Mouse (Mus musculus) embryonic stem cell, embryonic (primary cell): ENCODE measurements around the gene Shisa5.

Experiments used
- CTCF ChIA-PET, 4 experiments: fragments of 300-600 bp in 2 of 4; fragments of 350-600 bp in 2 of 4; sonication (Branson Sonifier 250); formaldehyde crosslinking; loops; one replicate each; lab custom pipeline; 2022; ENCODE audit warnings: inconsistent platforms in 2 of 4; lab: Charles Lee
- POLR2A ChIA-PET, 4 experiments: fragments of 300-600 bp in 2 of 4; fragments of 350-600 bp in 2 of 4; sonication (Branson Sonifier 250); formaldehyde crosslinking; loops; one replicate each; lab custom pipeline; 2022; ENCODE audit warnings: antibody characterized with exemption in 4 of 4, inconsistent platforms in 1 of 4; lab: Charles Lee

Shisa5 gene

GRCm38 (mm10) chr9:109087987-109088386, 49.6 kb downstream of the Shisa5 start:
- POLR2A ChIA-PET, result interaction anchor here in 3 of 4 experiments (0.7 to 4.1 kb wide), 25 partner anchors 8 to 722 kb away, joined by 3 to 20 read pairs (median 4); partner anchors contain the start of genes Atrip (in 3 of the 3), Trex1 (in 2 of the 3) and Plxnb1 (in 1 of the 3)
- CTCF ChIA-PET, result interaction anchor here (0.5 to 3.6 kb wide), 31 partner anchors 8 to 378 kb away, joined by 3 to 33 read pairs (median 4); partner anchors contain the start of genes Trex1 (in 2 of the 4) and Atrip (in 1 of the 4)

DNA sequence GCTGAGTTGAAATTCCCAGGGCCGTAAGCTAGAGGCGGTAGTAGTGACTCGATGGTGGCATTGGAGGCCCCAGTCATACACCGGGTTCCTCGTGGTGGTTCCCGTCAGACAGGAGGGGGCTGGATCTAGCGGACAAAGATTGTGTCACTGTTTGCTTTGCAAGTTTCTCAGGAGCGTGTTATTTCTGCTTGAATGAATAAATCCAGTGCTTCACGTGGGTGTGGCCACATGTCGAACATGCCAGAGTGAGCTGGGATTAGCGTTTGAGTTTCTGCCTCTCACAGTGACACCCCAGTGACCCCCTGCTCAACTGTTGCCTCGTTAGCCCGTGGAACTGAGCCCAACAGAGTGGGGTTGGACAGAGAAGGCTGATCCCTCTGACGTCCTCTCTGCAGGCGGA, 52.1 kb downstream of the Shisa5 start:
- CTCF ChIA-PET, result interaction anchor here in 1 of 4 experiments (1.4 kb wide), 1 partner anchor 31 kb away, joined by 3 read pairs; the partner anchor contains the start of gene Trex1

DNA sequence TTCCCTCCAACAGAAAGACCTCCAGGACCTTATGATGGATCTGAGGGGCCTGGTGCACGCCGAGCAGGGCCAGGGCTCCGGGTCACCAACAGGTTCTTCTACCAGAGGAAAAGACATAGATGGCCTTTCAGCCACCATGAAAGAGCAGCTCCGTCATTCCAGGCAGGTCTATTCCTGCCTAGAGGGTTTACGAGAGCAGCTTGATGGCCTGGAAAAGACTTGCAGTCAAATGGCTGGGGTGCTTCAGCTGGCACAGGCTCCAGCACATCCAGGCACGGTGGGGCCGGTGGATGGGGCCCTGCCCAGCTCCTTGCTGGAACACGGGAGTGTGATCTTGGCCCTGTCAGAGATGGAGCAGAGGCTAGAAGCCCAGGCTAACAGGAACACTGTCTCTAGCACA, 53.4 kb downstream of the Shisa5 start:
- POLR2A ChIA-PET, result interaction anchor here in 2 of 4 experiments (0.5 to 2.5 kb wide), 7 partner anchors 10 to 801 kb away, joined by 3 to 11 read pairs (median 3); partner anchors contain the start of genes Ccdc51 (in 2 of the 2), Tma7 (in 2 of the 2) and Atrip (in 1 of the 2)
- CTCF ChIA-PET, result interaction anchor here in 2 of 4 experiments (0.8 to 1.4 kb wide), 2 partner anchors 29 to 32 kb away, joined by 3 read pairs; partner anchors contain the start of gene Trex1 (in 1 of the 2)

More for the DNA sequence above, 52.1 kb downstream of the Shisa5 start:
- POLR2A ChIA-PET, result interaction anchor here in 3 of 4 experiments (0.6 to 2.5 kb wide), 7 partner anchors 8 to 99 kb away, joined by 3 to 11 read pairs (median 5); partner anchors contain the start of genes Ccdc51 (in 2 of the 3), Tma7 (in 2 of the 3), Atrip (in 1 of the 3) and Pfkfb4 (in 1 of the 3)

- ChIA-PET POLR2A (interaction anchor here in 2 of 4 experiments (0.8 to 1.2 kb wide), 3 partner anchors 11 to 19 kb away, joined by 3 to 4 read pairs (median 3); partner anchors contain the start of gene Atrip (in 1 of the 2)), CTCF (no interaction called here)
These were observed 54.4 kb downstream of the Shisa5 start for GRCm38 (mm10) chr9:109092799-109093198.

DNA sequence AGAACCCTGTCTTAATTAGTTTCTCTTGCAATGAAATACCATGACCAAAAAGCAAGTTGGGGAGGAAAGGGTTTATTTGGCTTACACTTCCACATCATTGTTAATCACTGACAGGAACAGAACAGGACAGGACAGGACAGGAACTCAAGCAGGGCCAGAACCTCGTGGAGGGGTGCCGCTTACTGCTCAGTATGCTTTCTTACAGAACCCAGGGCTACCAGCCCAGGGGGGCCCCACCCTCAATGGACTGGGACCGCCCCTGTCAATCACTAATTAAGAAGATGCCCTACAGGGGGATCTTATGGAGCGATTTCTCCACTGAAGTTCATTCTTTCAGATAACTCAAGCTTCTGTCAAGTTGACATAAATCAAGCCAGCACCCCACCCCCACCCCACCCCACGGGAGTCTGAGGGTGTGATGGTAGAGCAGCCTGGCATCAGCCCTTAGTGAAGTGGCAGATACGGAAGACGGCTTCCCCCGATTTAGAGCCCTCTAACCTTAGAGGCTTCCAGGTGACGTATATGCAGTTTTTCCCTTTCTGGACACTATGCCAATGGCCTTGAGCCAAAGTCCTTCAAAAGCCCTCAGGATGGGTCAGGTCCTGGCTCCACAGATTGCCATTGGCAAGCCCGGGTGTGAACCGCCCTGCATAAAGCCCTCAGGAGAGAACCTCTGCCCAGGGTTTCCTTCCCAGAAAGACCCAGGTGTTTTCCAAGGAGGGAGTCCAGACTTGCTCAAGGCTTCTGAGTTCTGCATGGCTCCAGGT, 55.6 kb downstream of the Shisa5 start:
- CTCF ChIA-PET, result interaction anchor here in 2 of 4 experiments (0.6 to 0.7 kb wide), 2 partner anchors 17 to 731 kb away, joined by 3 to 4 read pairs; no protein-coding TSS in a partner anchor
- POLR2A ChIA-PET, result interaction anchor here in 2 of 4 experiments (0.6 to 4.3 kb wide), 8 partner anchors 11 to 830 kb away, joined by 3 to 32 read pairs (median 4); partner anchors contain the start of genes Atrip (in 2 of the 2), Ccdc51 (in 1 of the 2), Tma7 (in 1 of the 2) and Trex1 (in 1 of the 2)

- CTCF ChIA-PET, result interaction anchor here in 2 of 4 experiments (0.7 to 1.0 kb wide), 3 partner anchors 17 to 592 kb away, joined by 3 to 6 read pairs (median 3); partner anchors contain the start of gene Atrip (in 1 of the 2)
- POLR2A ChIA-PET, result interaction anchor here (0.6 to 4.3 kb wide), 15 partner anchors 8 to 262 kb away, joined by 3 to 32 read pairs (median 4); partner anchors contain the start of genes Atrip (in 3 of the 4), Ccdc51 (in 2 of the 4), Tma7 (in 2 of the 4) and Pfkfb4 (in 1 of the 4)
These were observed 56.3 kb downstream of the Shisa5 start for GRCm38 (mm10) chr9:109094553-109095136.

- CTCF ChIA-PET, result interaction anchor here in 2 of 4 experiments (0.5 to 2.6 kb wide), 9 partner anchors 8 to 943 kb away, joined by 3 to 9 read pairs (median 3); partner anchors contain the start of genes Atrip (in 1 of the 2), Ccdc51 (in 1 of the 2) and Tma7 (in 1 of the 2)
- POLR2A ChIA-PET, result interaction anchor here (0.6 to 4.3 kb wide), 29 partner anchors 9 to 805 kb away, joined by 3 to 32 read pairs (median 4); partner anchors contain the start of genes Atrip (in 3 of the 4), Pfkfb4 (in 3 of the 4), Ccdc51 (in 2 of the 4) and Tma7 (in 2 of the 4)
These were observed 57.0 kb downstream of the Shisa5 start, which contains the start of gene Plxnb1 for GRCm38 (mm10) chr9:109095137-109095982. TSS of gene Plxnb1 (plus strand) at chr9:109095389.

- ChIA-PET POLR2A (interaction anchor here (0.6 to 4.3 kb wide), 37 partner anchors 8 to 804 kb away, joined by 3 to 32 read pairs (median 4); partner anchors contain the start of genes Atrip (in 3 of the 4), Pfkfb4 (in 3 of the 4), Ccdc51 (in 2 of the 4) and Tma7 (in 2 of the 4)), CTCF (interaction anchor here in 3 of 4 experiments (0.5 to 2.6 kb wide), 8 partner anchors 9 to 942 kb away, joined by 3 to 9 read pairs (median 3); partner anchors contain the start of genes Ccdc51 (in 2 of the 3), Tma7 (in 1 of the 3) and Trex1 (in 1 of the 3))
These were observed 57.9 kb downstream of the Shisa5 start for GRCm38 (mm10) chr9:109096251-109096661.

DNA sequence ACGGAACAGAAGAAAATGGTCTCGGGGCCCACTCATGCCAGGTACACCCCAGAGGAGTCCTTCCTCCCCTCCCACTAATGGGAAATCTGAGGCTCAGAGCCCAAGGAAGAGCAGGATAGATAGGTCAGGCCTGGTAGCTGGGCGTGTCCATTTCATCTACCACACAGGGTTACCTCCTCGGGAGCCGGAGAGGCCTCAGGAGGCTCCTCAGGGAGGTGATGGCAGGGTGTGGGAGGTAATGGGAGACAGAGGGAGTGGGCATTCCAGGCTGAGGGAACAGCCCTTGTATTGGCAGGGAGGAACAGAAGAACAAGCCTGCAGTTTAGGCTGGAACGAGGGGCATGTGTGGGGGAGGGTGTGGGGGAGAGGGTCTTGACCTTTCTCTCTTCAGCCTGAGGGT, 58.5 kb downstream of the Shisa5 start:
- POLR2A ChIA-PET, result interaction anchor here (0.5 to 4.3 kb wide), 27 partner anchors 9 to 776 kb away, joined by 3 to 32 read pairs (median 5); partner anchors contain the start of genes Atrip (in 2 of the 4), Ccdc51 (in 2 of the 4), Pfkfb4 (in 2 of the 4) and Tma7 (in 2 of the 4)
- CTCF ChIA-PET, result interaction anchor here in 2 of 4 experiments (1.0 to 2.6 kb wide), 3 partner anchors 9 to 37 kb away, joined by 4 to 9 read pairs (median 4); partner anchors contain the start of genes Ccdc51 (in 1 of the 2) and Trex1 (in 1 of the 2)

DNA sequence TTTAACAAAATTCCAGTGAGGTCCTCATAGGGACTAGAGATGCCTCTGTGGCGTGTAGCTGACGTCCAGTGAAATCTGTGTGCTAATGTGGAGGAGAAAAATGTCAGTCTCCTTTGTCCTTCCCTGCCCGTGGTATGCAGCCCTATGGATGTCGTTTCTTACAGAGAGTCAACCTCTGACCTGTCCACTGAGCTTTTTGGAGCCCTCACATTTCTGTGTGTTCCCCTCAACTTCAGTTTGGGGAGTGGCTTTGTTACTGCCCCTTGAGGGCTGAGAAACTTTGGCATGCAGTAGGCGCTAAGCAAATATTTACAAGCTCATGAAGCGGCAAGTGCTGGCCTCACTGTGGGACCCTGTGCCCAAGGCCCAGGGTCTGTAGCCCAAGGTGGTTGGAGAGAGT, 58.9 kb downstream of the Shisa5 start:
- POLR2A ChIA-PET, result interaction anchor here in 2 of 4 experiments (0.7 to 4.3 kb wide), 20 partner anchors 8 to 776 kb away, joined by 3 to 32 read pairs (median 6); partner anchors contain the start of genes Atrip (in 2 of the 2), Ccdc51 (in 2 of the 2), Pfkfb4 (in 2 of the 2) and Tma7 (in 2 of the 2)

DNA sequence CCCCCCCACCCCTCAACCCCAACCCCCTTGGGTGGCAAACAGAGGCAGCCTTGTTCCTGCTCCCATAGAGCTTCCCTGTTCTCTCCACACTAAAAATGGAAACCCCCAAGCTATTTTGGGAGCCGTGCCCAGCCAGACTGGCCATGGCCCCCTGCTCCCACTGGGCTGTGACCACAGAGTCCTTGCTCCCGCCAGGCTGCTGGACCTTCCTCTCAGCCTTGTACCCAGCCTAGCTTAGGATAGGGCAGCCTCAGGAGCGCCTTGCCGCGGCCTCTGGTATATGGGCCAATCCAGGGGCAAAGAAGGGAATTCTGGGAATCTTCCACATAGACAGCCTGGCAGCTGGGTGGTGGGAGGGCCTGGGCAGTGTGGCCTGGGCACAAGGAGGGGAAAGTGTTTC, 59.5 kb downstream of the Shisa5 start:
- ChIA-PET CTCF (interaction anchor here in 1 of 4 experiments (2.6 kb wide), 1 partner anchor 10 kb away, joined by 9 read pairs; no protein-coding TSS in a partner anchor), POLR2A (interaction anchor here in 2 of 4 experiments (0.6 to 4.3 kb wide), 13 partner anchors 10 to 649 kb away, joined by 3 to 32 read pairs (median 6); partner anchors contain the start of genes Atrip (in 2 of the 2), Ccdc51 (in 2 of the 2), Pfkfb4 (in 2 of the 2) and Tma7 (in 2 of the 2))

More for the DNA sequence above, 58.9 kb downstream of the Shisa5 start:
- CTCF ChIA-PET, result interaction anchor here in 1 of 4 experiments (1.5 to 2.6 kb wide), 2 partner anchors 10 to 16 kb away, joined by 4 to 9 read pairs; partner anchors contain the start of gene Ccdc51

GRCm38 (mm10) chr9:109098366-109098765, 60.0 kb downstream of the Shisa5 start:
- ChIA-PET POLR2A (interaction anchor here in 1 of 4 experiments (0.6 to 4.3 kb wide), 4 partner anchors 10 to 648 kb away, joined by 5 to 24 read pairs (median 14); partner anchors contain the start of genes Atrip, Ccdc51 and Tma7), CTCF (no interaction called here)

- ChIA-PET CTCF (no interaction called here), POLR2A (interaction anchor here in 2 of 4 experiments (0.6 to 2.7 kb wide), 3 partner anchors 11 to 394 kb away, joined by 3 to 10 read pairs (median 6); partner anchors contain the start of genes Ccdc51 (in 1 of the 2) and Tma7 (in 1 of the 2))
These were observed 60.6 kb downstream of the Shisa5 start for GRCm38 (mm10) chr9:109098969-109099368.

- CTCF ChIA-PET, result interaction anchor here in 1 of 4 experiments (1.4 kb wide), 1 partner anchor 13 kb away, joined by 4 read pairs; no protein-coding TSS in a partner anchor
- POLR2A ChIA-PET, result interaction anchor here in 3 of 4 experiments (0.6 to 2.6 kb wide), 7 partner anchors 12 to 963 kb away, joined by 3 to 7 read pairs (median 5); partner anchors contain the start of genes Atrip (in 1 of the 3), Ccdc51 (in 1 of the 3), Tma7 (in 1 of the 3) and Trex1 (in 1 of the 3)
These were observed 62.1 kb downstream of the Shisa5 start for GRCm38 (mm10) chr9:109100307-109100928.
